Mouse (Mus musculus) lung, postnatal 14 days (tissue): Measurements from ENCODE around the gene Gm1979.
"Not testable (repeated sequence)": the region's sequence is repeated elsewhere in the genome, so short reads cannot be mapped to it uniquely, and the experiment has no call there.

ENCODE experiments used
- DNase-seq: peaks from one replicate; pipeline ENCODE4 v3.0.0; 2021

The Gm1979 gene

GRCm38 (mm10) chr5:26004698-26005097 is at the start of gene Gm1979:
Gene Gm1979, minus strand, starts transcription at chr5:26004798.
- not testable (repeated sequence) for DNase-seq

- DNase-seq = not testable (repeated sequence)
Measured at GRCm38 (mm10) chr5:26039458-26039857, 34.9 kb upstream of the Gm1979 start, which contains the start of gene Speer4a. Gene Speer4a, minus strand, starts transcription at chr5:26039558.

- DNase-seq = not testable (repeated sequence)
Measured at GRCm38 (mm10) chr5:26022816-26023215, 18.2 kb upstream of the Gm1979 start, which contains the start of gene Gm5862. Gene Gm5862, minus strand, starts transcription at chr5:26022916.

GRCm38 (mm10) chr5:26007697-26008096 is 3.1 kb upstream of the Gm1979 start:
- DNase-seq = not testable (repeated sequence)

GRCm38 (mm10) chr5:26006937-26007695 is 2.5 kb upstream of the Gm1979 start:
- not testable (repeated sequence) for DNase-seq

GRCm38 (mm10) chr5:25988550-25988949 is 16.0 kb downstream of the Gm1979 start, which contains the start of gene Gm21698:
Gene Gm21698, minus strand, starts transcription at chr5:25988650.
- not testable (repeated sequence) for DNase-seq

GRCm38 (mm10) chr5:25972563-25972962 is 32.0 kb downstream of the Gm1979 start, which contains the start of gene Gm21680:
Gene Gm21680, minus strand, starts transcription at chr5:25972663.
- DNase-seq = not testable (repeated sequence)

GRCm38 (mm10) chr5:25957050-25957449 is 47.5 kb downstream of the Gm1979 start:
- not testable (repeated sequence) for DNase-seq

GRCm38 (mm10) chr5:25956611-25957010 is 48.0 kb downstream of the Gm1979 start:
- DNase-seq = not testable (repeated sequence)

GRCm38 (mm10) chr5:25954317-25954716 is 50.3 kb downstream of the Gm1979 start, which contains the start of gene Gm21671:
Gene Gm21671, minus strand, starts transcription at chr5:25954417.
- not testable (repeated sequence) for DNase-seq
